Mouse (Mus musculus) kidney, embryonic 14.5 days (tissue): ENCODE measurements around the gene Rbms3. TPM values are rescaled to one million over a fixed set of nuclear protein-coding genes. Genes with fewer than 3 reads are reported as not detected.

Experiments
- ATAC-seq: fragments of 200-750 bp; cut with Nextera tagmentation; 2 replicates; pipeline ENCODE4 v1.8.0; 2017; ENCODE audit warnings: moderate number of reproducible peaks, mild to moderate bottlenecking, moderate TSS enrichment, moderate library complexity; ENCODE audit not compliant: low FRiP score, low TSS enrichment
- H3K27ac ChIP-seq: fragments of 300-500 bp; sonication (generic); 2 replicates; pipeline ENCODE4 v1.5.1; 2014; ENCODE audit warnings: low read depth, mild to moderate bottlenecking, low read length, moderate library complexity, mixed read lengths
- H3K27me3 ChIP-seq: fragments of 300-500 bp; sonication (generic); 2 replicates; pipeline ENCODE4 v1.6.1; 2014; ENCODE audit warnings: mild to moderate bottlenecking, low read length; ENCODE audit not compliant: control insufficient read depth, insufficient read depth
- H3K36me3 ChIP-seq: fragments of 300-500 bp; sonication (generic); 2 replicates; pipeline ENCODE4 v1.6.1; 2014; ENCODE audit warnings: low read length, mixed read lengths; ENCODE audit not compliant: control insufficient read depth, insufficient read depth
- H3K4me1 ChIP-seq: fragments of 300-500 bp; sonication (generic); 2 replicates; pipeline ENCODE4 v1.6.1; 2014; ENCODE audit warnings: low read length, mixed read lengths; ENCODE audit not compliant: control insufficient read depth, insufficient read depth
- H3K4me2 ChIP-seq: fragments of 300-500 bp; sonication (generic); replicated peaks from 2 replicates; pipeline ENCODE4 v1.6.1; 2014; ENCODE audit warnings: low read depth, mild to moderate bottlenecking, low read length
- H3K4me3 ChIP-seq: fragments of 300-500 bp; sonication (generic); 2 replicates; pipeline ENCODE4 v1.5.1; 2014; ENCODE audit warnings: mild to moderate bottlenecking, low read length
- H3K9ac ChIP-seq: fragments of 300-500 bp; sonication (generic); 2 replicates; pipeline ENCODE4 v1.6.1; 2014; ENCODE audit warnings: low read depth, mild to moderate bottlenecking, low read length, moderate library complexity
- H3K9me3 ChIP-seq: fragments of 300-500 bp; sonication (generic); 2 replicates; pipeline ENCODE4 v1.6.1; 2016; ENCODE audit warnings: low read length; ENCODE audit not compliant: control insufficient read depth
- WGBS: fragments of 180-500 bp; shearing (Covaris S2); extraction: QIAGEN DNeasy Blood & Tissue Kit; methylation state at CpG from one replicate; pipeline ENCODE4 v1.1.7; 2014; 5-methylcytosine and 5-hydroxymethylcytosine counted together
- polyA plus RNA-seq: library from polyadenylated mRNA; unstranded; fragments of >200 nt; fragmentation: Nextera tagmentation; extraction: Ambion mirVana; gene quantifications from 2 replicates; pipeline ENCODE4 v1.2.1, GENCODE M21; 2014

Gene Rbms3
- polyA plus RNA-seq, 1 experiment from 2014 or later = 73.4 TPM

DNA sequence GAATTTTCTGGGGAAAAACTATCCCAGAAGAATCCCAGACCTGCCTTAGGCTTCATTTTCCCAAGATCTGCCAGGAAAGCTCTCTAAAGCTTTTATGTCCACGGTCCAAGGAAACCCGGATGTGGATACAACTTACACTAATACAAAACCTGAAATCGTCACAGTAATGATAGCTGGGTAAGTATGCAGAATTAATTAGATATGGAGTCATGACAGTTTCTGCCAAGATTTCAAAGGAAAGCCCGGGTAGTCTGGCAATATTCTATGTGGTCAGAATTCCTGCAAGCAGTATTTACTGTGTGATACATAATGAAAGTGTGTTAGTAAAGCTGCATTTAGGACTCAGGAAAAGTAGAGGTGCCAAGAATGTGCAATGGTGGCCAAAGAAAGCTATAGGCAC, 287.4 kb downstream of the Rbms3 start:
- WGBS = 84% methylated on average over 4 of the region's 4 CpGs
- Histone ChIP-seq H3K27ac (no peak overlapping the region), H3K36me3 (no peaks in the 10 kb centered on the region), H3K4me2 (no peak overlapping the region), H3K4me3 (no peak overlapping the region), H3K4me1 (peaks cover 11% of the 10 kb centered on the region; the same call in 1 of the 2 replicates), H3K9ac (no peak overlapping the region), H3K27me3 (no peaks in the 10 kb centered on the region), H3K9me3 (no peaks in the 10 kb centered on the region)
- no peak for ATAC-seq

DNA sequence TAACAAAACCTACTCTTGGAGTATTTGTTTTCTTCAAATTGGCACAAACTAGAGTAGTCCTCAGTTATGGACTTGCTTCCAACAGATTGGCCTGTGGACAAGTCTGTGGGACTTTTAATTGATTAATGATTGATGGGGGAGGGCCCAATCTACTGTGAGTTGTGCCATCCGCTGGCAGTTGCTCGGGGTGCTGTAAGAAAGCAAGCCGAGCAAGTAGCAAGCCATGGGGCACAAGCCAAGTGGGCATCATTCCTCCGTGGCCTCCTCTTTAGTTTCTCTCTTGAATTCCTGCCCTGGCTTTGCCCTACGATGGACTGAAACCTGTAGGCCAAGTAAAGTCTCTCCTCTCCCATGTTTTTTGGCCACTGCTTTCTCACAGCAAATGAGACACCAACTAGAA, 299.0 kb downstream of the Rbms3 start:
- WGBS = 95% methylated on average over 5 of the region's 5 CpGs
- H3K9me3 ChIP-seq = no peaks in the 10 kb centered on the region
- H3K36me3 ChIP-seq = no peaks in the 10 kb centered on the region
- no peak overlapping the region for H3K4me2 ChIP-seq
- ATAC-seq = no peak
- H3K4me1 ChIP-seq = no peaks in the 10 kb centered on the region
- no peak overlapping the region for H3K27ac ChIP-seq
- H3K4me3 ChIP-seq = no peak overlapping the region
- H3K9ac ChIP-seq = no peak overlapping the region
- H3K27me3 ChIP-seq = no peaks in the 10 kb centered on the region

DNA sequence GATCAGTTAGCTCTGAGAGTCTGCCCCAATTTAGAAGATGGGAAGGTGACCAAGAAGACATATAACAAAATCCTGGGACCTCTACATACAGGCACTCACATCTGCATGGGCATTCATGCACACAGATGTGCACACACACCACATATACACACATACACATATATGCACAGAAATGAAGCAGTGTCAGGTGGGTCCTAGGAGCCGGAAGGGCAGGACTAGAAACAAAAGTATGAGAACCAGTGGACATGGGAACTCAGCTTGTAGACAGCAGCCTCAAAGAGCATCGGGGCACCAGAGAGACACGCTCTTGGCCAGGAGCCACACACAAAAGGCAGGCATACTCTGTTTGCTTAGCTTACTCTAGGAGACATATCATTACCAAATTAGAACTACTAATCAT, 310.4 kb downstream of the Rbms3 start:
- 77% methylated on average over 3 of the region's 3 CpGs for WGBS
- no peak overlapping the region for H3K27ac ChIP-seq
- 0 out of 2 replicates have a peak, but pooled peaks cover 4% of the 10 kb centered on the region for H3K4me1 ChIP-seq
- H3K4me2 ChIP-seq = no peak overlapping the region
- no peaks in the 10 kb centered on the region for H3K9me3 ChIP-seq
- no peak overlapping the region for H3K9ac ChIP-seq
- H3K4me3 ChIP-seq = no peak overlapping the region
- no peak for ATAC-seq
- H3K27me3 ChIP-seq = no peaks in the 10 kb centered on the region
- no peaks in the 10 kb centered on the region for H3K36me3 ChIP-seq

DNA sequence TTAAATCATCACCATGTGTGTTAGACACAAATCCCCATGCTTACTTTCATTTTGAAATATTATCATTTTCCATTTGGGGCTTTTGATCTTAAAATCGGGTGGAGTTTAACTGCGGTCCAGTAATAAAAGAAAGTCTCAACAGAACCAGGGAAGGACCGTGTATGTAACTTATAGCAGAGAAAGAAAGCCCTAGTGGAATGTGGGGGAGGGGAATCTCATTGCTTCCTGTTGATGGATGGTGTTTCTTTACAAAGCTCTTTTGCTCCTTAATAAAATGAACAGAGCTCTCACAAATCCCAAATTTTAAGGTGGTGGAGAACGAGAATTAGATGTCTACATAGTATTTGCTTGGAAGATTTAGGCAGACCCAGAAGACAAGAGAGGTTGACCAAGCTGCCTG, 311.3 kb downstream of the Rbms3 start:
- Histone ChIP-seq H3K4me2 (no peak overlapping the region), H3K4me1 (0 out of 2 replicates have a peak, but pooled peaks cover 4% of the 10 kb centered on the region), H3K4me3 (no peak overlapping the region), H3K27me3 (no peaks in the 10 kb centered on the region), H3K9me3 (no peaks in the 10 kb centered on the region), H3K9ac (no peak overlapping the region), H3K27ac (no peak overlapping the region), H3K36me3 (no peaks in the 10 kb centered on the region)
- ATAC-seq = no peak
- WGBS = 37% methylated on average over 4 of the region's 4 CpGs

DNA sequence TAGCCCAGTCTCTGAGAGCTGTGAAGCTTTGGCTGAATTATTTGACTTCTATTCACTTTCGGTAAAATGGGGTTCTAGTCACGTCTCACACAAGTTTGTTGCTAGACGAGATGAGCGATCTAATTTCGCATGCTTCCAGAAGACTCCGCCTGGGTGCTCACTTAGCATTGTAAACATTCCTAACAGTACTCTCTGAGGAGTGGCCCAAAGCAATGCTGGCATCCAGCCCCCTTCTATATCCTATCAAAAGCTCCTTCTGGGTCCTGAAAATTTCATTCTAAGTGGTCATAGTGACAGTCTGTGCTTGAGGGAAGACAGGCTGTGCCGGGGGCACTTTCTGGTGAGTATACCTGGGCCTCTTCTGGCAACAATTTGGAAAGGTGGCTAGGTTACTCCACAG, 312.5 kb downstream of the Rbms3 start:
- no peak for ATAC-seq
- Histone ChIP-seq H3K4me2 (no peak overlapping the region), H3K4me1 (0 out of 2 replicates have a peak, but pooled peaks cover 4% of the 10 kb centered on the region), H3K27ac (no peak overlapping the region), H3K36me3 (no peaks in the 10 kb centered on the region), H3K27me3 (no peaks in the 10 kb centered on the region), H3K9me3 (no peaks in the 10 kb centered on the region), H3K4me3 (no peak overlapping the region), H3K9ac (no peak overlapping the region)
- WGBS = 92% methylated on average over 7 of the region's 7 CpGs

DNA sequence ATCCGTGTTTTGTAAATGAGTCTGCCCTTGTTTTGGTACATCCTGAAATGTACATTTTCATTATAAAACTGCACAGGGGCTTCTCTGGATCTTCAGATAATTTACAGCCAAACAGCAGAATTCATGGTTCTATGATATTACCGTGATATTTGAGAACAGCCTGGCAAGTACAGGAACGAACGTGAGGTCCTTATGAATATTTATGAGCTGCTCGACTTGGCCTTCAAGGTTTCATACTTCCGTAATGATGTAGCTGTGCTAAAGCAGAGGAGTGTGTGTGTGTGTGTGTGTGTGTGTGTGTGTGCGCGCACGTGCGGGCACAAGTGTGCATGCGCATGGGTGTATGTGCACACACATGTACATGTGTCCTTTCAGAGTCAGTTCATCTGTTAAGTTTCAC, 316.1 kb downstream of the Rbms3 start:
- no peaks in the 10 kb centered on the region for H3K36me3 ChIP-seq
- WGBS = 79% methylated on average over 11 of the region's 11 CpGs

DNA sequence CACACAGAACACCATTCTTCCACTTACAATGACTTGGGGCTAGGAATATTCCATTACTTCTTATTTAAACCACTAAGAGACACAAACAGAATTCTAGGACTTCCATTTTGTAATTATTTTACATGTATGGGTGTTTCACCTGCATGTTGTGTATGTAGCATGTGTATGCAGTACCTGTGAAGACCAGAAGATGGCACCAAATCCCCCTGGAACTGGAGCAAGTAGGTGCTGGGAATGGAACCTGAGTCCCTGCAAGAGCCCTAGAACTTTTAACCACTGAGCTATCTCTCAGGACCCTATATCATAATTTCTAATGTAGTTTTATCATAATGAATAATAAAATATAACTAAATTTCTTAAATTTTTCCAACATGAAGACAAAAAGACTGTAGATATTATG, 319.9 kb downstream of the Rbms3 start:
- Histone ChIP-seq H3K4me2 (no peak overlapping the region), H3K36me3 (no peaks in the 10 kb centered on the region), H3K9ac (no peak overlapping the region), H3K27ac (no peak overlapping the region), H3K4me1 (no peaks in the 10 kb centered on the region; the same call in 1 of the 2 replicates), H3K9me3 (peaks cover 7% of the 10 kb centered on the region; the same call in 1 of the 2 replicates), H3K27me3 (no peaks in the 10 kb centered on the region), H3K4me3 (no peak overlapping the region)
- no peak for ATAC-seq

More for the DNA sequence above, 316.1 kb downstream of the Rbms3 start:
- no peak overlapping the region for H3K27ac ChIP-seq
- H3K4me2 ChIP-seq = no peak overlapping the region
- no peak overlapping the region for H3K9ac ChIP-seq
- no peaks in the 10 kb centered on the region for H3K4me1 ChIP-seq
- peaks cover 7% of the 10 kb centered on the region; the same call in 1 of the 2 replicates for H3K9me3 ChIP-seq
- H3K27me3 ChIP-seq = no peaks in the 10 kb centered on the region
- ATAC-seq = no peak
- no peak overlapping the region for H3K4me3 ChIP-seq

DNA sequence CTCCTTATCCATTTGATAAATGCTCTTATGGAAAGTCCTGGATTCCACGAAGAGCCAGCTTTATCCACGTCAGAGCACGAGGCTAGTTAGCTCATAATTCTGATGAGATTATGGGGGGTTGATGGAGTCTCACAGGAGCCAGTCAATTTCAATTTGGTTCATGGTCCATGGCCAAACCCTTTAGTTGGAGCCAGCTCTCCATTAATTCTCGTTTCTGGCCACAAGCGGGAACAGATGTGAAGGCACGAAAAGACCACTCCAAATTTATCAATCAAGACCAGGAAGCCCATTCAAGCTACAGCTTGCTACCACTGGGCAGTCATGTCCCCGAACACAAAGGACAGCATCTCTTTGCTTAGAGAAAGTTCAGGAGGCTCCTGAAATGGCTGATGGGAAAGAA, 330.7 kb downstream of the Rbms3 start:
- ATAC-seq = no peak
- no peak overlapping the region for H3K4me3 ChIP-seq
- H3K4me2 ChIP-seq = no peak overlapping the region
- H3K4me1 ChIP-seq = no peaks in the 10 kb centered on the region
- no peaks in the 10 kb centered on the region for H3K9me3 ChIP-seq
- no peak overlapping the region for H3K27ac ChIP-seq
- no peaks in the 10 kb centered on the region for H3K27me3 ChIP-seq
- H3K9ac ChIP-seq = no peak overlapping the region
- WGBS = 85% methylated on average over 7 of the region's 7 CpGs
- no peaks in the 10 kb centered on the region for H3K36me3 ChIP-seq

DNA sequence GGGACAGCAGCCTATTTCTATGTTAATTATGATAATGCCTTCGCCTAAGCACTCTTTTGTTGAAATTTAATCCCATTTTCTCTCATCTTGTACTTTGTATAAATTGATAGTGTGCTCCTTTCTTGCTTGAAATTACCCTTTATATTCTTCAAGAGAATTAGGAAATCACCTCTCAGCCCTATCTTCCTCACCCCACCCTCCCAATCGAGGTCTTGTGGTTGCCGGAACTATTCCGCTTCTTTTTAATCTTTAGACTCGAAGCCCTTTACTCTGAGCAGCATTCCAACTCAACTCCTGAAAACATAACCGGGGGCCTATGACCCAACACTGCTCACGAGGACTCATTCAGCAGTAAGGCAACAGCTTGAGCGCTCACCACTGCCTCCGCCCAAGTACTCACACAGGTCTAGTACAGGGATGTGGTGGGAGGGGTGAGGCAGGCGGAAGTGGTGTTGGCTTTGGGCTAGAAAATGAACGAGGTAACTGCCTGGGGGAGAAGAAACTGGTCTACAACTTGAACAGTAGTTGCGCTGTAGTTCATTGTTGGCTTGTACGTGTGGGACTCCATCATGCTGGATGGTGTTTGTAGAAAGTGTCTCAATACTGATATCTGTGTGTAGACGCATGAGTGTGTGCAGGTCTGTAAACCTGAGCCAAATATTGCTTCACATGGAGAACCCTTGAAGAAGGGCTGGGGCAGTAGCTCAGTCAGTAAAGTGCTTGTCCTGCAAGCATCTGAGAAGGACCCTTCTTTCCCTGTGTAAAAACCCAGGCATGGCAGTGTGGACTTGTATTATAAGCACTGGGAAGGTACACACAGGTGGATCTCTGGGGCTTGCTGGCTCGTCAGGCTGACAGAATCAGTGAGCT, 331.8 kb downstream of the Rbms3 start:
- Histone ChIP-seq H3K27ac (no peak overlapping the region), H3K4me1 (no peaks in the 10 kb centered on the region), H3K36me3 (no peaks in the 10 kb centered on the region), H3K9me3 (no peaks in the 10 kb centered on the region), H3K27me3 (no peaks in the 10 kb centered on the region), H3K9ac (no peak overlapping the region), H3K4me3 (no peak overlapping the region), H3K4me2 (no peak overlapping the region)
- ATAC-seq = no peak
- 63% methylated on average over 15 of the region's 15 CpGs for WGBS
